Mouse (Mus musculus) ES-CJ7 (cell line): ENCODE results near the gene Cdk6.

ENCODE experiments used
- DNase-seq: peaks from one replicate; pipeline ENCODE4 v3.0.0; 2011; ENCODE audit warnings: low read depth, low spot score

The Cdk6 gene

GRCm38 (mm10) chr5:3483054-3483722, 141.9 kb downstream of the Cdk6 start:
- DNase-seq = no peak

DNA sequence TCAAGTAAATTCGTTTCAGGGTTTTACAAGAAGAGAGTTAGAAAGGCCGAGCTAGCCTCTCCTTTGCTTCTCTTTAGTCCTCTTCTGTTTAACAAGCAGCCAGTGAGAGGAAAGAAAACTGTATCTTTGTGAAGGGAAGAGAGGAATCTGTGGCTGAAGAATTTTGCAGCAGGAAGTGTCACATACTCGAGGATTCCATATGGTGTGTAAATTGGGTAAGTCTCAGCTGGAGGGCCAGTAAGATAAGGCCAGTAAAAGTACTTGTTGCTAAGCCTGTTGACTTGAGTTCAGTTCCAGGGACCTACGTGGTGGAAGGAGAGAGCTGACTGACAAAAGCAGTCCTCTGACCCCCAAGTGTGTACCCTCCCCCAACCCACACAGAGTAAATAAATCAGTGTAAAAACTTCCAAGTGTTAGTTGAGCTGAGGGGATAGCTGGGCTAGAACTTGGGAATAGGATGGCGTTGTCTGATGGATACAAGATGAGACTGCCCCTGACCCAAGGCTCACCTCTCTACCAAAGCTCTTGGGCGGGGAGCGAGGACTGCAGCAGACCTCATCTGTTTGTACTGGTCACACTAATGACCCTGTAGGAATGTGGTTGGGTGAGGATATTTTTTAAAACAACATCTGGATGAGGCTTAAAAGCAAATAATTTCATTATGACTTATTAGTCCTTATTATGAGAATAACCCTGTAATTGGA, 145.4 kb downstream of the Cdk6 start:
- no peak for DNase-seq

DNA sequence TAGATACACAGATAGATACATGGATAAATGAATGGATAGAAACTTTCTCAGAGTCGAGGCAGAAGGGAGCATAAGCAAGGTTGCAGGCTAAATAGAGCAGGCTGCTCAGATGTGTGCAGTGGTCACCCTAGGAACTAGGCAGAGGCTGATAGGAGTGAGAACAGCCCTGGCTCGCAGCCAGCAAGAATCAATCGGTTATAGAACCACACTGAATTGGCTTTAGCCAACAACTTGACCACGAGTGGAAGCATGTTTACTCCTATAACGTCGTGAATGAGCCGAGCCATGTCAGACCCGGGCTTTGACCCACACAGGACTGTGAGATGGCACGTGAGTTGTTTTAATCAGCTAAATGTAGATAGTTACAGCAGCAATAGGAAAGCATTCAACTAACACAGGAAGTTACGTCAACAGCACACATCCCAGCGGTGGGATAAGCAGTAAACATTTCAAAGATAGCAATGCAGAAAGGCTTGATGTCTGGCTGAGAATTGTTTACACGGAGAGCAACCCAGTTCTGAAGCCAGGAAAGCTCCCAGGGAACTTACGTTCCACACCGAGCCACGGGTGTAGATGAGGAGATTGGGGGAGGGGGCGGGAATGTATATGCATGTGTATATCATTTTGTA, 147.0 kb downstream of the Cdk6 start:
- DNase-seq = no peak

DNA sequence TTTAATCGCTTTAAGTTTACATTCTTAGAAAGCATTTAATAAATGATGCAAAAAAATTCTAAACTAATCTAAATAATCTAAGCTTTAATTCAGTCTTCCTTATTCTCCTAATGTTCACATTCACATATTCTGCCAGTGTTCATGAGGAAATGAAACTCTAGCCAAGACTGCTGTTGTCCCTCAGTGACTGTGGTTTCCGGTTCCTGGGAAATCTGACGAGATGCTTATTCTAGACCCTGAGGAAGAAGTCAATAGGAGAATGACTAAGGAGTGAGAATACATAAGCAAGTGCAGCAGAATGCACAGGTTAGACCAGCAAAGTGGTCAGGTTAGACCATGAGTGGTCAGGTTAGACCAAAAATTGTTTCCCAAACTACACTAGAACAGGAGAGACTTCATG, 149.1 kb downstream of the Cdk6 start:
- no peak for DNase-seq

GRCm38 (mm10) chr5:3491084-3491483, 149.8 kb downstream of the Cdk6 start:
- DNase-seq = no peak

DNA sequence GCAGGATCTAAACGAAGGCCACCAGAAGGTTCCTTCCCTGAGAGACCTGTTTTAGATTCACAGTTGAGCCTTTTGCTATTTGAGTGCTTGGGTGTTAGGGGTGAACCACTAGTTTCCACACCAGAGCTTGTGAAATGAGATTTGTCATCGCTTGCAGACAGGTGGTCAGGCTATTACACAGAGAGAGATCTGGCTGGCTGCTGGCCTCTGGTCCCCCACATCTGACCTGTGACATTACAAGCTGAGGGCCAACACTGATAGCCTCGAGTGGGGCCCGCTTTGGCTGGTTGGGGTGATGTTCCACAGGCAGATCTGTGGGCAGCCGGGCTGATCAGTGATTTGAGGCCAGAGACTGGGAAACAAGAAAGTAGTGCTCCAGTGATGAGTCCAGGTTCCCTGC, 150.6 kb downstream of the Cdk6 start:
- no peak for DNase-seq

DNA sequence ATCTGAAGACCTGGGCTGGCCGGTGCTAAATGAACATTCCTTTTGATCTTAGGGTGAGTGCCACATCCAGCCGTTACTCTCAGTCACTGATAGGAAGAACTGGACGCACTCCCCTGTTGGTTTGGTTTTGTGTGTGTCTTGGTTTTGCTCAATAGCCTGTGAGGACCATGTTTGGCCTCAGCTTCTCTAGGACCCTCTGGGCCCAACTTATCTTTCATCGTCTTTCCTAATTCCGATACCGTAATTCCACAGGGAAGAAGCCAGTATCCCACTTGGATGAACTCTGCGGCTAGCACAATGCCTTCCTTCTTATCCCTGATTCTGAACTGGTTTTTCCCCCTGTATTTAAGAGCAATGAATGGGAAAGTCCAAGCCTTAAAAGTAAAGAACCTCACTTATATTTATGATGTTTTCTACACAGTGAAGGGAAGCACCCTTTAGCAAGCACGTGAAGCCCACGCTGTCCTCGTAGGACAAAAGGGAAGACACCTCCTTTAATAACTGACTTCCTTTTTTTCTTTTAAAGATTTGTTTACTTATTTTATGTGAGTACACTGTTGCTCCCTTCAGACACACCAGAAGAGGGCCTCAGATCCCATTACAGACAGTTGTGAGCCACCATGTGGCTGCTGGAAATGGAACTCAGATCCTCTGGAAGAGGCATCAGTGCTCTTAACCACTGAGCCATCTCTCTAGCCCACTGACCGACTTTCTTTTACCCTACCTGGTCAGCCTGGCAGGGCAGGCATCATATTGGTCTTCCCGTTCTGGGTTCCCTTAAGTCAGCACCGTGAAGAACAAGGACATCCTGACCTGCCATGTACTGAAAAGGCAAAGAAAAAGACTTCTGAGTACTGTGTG, 151.7 kb downstream of the Cdk6 start:
- DNase-seq = no peak

DNA sequence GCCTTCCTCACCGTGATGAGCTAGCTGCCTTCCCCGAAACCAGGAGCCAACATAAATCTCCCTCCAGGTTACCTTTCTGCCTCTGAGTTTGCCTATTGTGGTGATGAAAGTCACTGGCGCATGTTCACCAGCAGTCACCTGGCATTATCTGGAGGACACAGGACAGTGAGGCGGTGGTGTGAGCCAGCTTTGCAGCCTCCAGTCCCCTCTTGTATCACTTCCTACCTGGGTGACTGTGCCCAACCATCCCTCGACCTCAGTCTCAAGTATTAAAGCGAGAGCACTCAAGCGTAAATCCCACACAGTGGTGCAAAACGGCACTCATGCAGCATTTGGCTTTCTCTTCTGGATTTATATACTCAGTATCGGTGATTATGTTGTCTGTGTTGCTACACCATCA, 152.7 kb downstream of the Cdk6 start:
- no peak for DNase-seq

- DNase-seq = no peak
Observed at GRCm38 (mm10) chr5:3494452-3495187, 153.3 kb downstream of the Cdk6 start.

GRCm38 (mm10) chr5:3497505-3497925, 156.2 kb downstream of the Cdk6 start:
- no peak for DNase-seq

DNA sequence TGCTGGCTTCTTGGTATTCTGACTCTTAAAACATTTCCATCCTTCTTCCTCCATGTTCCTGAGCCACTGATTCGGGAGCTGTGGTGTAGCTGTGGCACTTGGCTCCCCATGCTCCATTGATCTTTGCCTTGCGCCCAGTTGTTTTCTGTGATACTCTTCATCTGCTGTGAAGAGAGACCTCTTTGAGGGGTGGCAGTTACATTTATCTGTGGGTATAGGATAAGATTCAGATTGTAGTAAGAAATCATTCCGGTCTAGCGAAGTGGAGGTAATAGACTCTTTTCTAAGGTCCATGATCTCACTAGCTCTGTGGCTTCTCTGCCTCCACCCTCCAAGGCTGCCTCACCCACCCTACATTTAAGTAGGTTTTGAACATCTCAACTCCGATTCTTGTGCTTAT, 159.0 kb downstream of the Cdk6 start:
- DNase-seq = no peak

GRCm38 (mm10) chr5:3500957-3501563, 159.8 kb downstream of the Cdk6 start:
- no peak for DNase-seq

- DNase-seq = no peak
Observed at GRCm38 (mm10) chr5:3501564-3502001, 160.3 kb downstream of the Cdk6 start.

- no peak for DNase-seq
Observed at GRCm38 (mm10) chr5:3502610-3503350, 161.5 kb downstream of the Cdk6 start.

DNA sequence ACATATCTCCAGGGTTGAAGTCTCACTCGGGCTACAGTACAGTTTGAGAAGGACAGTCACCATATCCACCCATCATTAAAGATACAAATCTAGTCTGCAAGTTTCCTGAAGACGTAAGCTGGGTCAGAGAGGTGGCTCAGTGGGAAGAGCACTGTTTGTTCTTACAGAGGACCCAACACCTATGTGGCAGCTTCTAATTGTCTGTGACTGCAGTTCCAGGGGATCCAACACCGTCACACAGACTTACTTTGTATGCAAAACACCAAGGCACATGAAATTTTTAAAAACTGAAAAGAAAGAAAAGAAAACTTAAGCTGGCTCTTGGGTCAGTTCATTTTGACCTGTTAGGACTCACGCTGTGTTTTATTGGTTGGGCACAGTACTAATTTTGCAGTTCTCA, 162.1 kb downstream of the Cdk6 start:
- no peak for DNase-seq

DNA sequence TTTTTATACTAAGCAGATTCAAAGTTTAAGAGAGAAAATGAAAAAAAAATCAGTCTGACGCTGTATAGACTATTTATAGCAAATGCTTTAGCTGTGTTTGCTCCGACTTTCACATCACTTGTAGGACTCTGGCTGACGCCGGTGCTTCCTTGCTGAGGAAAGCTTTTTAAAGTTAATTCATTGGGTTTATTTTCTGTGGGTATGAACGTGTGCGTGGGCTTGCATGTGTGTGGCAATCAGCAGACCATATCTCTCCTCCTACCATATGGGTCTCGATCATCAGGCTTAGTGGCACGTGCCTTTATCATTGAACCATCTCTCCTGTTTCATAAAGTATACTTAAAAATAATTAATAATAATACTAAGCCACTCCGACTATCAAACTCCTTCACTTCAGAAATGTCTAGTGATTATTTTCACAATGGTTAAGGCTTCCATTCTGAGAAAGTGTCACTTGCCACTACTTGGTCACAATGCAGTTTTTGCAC, 162.6 kb downstream of the Cdk6 start:
- no peak for DNase-seq

DNA sequence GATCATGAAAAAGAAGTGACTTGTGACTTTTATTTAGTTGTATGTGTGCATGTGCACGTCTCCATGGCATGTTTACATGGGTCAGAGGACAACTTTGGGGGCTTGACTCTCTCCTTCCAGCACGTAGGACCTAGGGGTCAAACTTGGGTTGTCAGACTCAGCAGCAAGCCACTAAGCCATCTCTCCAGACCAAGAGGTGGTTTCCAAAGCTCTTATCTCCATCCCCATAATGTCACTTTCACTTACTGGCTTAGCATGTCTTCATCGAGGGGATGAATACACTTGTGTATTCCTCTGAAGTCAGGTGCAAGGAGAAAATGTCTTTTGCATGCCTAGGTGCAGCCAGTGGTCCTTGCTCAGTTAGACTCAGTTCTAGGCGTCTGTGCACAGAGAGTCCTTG, 163.2 kb downstream of the Cdk6 start:
- DNase-seq = no peak

DNA sequence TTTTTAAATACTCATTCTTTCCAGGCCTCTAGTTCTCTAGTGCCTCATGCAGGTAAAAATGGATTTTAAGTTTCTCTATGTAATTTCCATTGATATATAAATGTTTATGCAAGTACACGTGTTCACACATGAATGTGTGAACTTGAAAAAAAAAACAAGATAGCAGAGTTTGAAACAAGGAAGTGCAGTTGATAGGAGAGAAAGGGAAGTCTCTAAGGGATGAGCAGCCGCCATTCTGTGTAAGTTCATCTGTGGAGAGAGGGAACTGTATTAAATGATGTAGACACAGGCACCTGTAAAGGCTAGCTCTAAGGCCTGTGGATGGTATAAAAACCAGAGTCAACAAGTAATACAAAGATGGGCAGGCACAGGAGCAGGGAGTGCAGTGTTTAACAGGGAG, 164.3 kb downstream of the Cdk6 start:
- no peak for DNase-seq

GRCm38 (mm10) chr5:3508480-3509381, 167.4 kb downstream of the Cdk6 start:
- no peak for DNase-seq
